Mouse (Mus musculus) frontal cortex, postnatal 10 days (tissue): ENCODE measurements around the gene Frem3.
A peak's percentile ranks its signal among the peaks of the same experiment; 100 is the strongest.

Experiments
- DNase-seq, 2 experiments: peaks; one replicate each; pipeline ENCODE4 v3.0.0; 2022; ENCODE audit warnings: low spot score in 2 of 2, mixed read lengths in 1 of 2

Frem3 gene

DNA sequence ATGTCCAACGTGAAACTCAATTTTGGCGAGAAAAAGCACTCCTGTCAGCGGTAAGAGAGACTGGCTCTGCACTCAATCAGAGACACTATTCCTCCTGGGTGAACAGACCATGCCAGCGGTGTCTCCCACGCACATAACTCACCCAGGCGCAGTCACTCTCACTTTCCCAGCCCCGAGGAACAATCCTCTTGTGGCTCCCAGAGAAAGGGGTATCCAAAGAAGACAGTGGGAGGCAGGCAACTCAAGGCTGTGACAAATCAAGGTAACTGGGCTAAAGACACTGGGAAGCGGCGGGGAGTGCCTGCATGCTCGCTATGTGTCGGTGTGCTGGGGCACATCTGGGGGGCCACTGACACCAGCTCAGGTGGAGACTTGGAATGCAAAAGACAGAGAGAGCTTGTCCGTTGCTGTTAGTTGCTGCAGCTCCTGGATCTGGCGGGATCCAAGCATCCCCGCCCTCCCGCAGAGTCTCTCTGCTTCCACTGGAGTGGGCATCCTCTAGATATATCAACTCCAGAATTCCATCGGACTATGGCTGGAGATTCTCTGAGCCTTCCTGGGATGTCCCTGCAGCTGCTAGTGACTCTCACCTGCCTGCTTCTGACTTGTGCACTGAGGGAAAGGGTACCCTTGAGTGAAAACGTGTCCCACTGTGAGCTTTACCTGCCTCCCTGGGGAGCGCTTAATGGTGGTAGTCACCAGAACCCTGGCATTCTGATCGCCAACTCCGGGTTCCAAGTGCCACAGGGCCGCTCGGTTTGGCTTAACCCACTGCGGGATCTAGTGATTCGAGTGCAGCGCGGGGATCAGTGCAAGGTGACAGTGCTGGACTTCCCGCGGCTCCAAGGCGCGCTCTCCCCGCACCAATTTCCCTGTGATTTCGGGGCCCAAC lies at the start of gene Frem3:
TSS of gene Frem3 (plus strand) at position 532 of the 892 bp plus-strand sequence.
- DNase-seq, result no peak

DNA sequence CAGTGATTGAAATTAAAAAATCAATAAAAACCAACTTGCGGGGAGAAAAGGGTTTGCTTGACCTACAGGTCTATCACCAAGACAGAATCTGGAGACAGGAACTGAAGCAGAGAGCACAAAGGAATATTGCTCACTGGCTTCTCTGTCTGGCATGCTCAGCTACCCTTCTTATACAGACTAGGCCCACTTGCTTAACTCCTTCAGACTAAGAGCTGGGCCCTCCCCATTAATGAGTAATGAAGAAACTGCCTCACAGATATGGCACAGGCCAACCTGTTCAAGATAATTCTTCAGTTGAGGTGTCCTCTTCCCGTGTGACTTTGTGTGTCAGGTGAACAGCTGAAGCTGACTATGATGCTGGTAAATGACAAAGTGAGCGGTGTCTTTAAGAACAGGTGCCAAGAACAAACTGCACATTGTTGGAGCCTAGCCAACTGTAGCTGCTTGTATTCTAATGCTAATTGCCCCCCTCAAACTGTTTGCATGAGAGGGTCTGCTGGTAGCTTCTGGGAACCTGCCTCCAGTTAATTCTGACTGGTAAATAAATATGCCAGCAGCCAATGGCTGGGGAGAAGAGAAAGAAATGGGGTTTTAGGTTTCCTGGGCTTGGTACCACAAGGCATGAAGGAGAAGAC lies 46.6 kb upstream of the Frem3 start:
- no peak for DNase-seq

DNA sequence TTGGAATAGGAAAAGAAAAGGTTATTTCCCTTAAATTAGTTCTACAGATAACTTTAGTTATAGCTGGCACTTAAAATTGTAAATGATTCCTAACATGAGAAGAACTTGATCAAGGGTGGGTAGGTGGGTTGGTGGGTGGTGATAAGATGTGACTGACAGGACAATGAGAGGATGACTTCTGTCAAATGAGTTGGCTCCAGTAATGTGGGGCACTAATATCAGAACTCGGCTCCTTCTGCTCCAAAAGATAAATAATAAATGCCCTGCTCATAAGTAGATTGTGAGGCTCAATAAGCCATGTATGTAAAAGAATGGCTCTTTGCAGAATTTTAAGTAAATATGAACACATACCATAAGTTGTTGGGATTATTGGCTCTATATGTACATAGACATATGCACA lies 43.4 kb upstream of the Frem3 start:
- DNase-seq, result no peak

DNA sequence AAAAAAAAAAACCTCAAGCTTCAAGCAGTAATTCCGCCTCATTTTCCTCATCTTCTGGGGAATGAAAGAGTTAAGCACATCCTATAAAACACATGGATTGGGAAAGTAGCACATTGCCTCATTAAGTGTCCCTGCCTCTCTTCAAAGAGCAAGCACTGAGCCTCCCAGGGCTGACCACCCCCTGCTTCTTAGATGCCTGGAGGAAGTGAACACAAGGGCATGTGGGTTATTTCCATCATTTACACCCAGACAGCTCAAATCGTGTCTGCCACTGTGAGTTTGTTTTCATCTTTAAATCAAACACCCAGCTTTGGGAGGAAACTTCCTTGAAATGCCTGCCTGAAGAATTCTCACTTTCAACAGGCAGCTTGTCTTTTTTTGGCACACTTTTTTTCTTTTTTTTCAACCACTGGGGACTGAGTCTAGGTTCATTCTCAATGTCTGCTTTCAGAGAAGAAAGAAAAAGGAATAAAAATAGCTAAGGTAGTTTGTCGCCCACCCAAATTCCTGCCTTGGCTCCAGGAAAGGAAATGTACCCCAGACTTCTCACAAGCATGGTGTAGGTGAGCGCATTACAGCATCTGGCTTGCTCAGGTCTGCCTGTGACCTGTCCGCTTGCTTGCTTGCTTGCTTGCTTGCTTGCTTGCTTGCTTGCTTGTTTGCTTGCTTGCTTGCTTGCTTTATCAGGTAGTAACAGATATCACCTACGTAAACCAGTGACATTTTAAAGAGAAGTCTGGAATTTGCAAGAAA lies 42.5 kb upstream of the Frem3 start:
- no peak for DNase-seq

DNA sequence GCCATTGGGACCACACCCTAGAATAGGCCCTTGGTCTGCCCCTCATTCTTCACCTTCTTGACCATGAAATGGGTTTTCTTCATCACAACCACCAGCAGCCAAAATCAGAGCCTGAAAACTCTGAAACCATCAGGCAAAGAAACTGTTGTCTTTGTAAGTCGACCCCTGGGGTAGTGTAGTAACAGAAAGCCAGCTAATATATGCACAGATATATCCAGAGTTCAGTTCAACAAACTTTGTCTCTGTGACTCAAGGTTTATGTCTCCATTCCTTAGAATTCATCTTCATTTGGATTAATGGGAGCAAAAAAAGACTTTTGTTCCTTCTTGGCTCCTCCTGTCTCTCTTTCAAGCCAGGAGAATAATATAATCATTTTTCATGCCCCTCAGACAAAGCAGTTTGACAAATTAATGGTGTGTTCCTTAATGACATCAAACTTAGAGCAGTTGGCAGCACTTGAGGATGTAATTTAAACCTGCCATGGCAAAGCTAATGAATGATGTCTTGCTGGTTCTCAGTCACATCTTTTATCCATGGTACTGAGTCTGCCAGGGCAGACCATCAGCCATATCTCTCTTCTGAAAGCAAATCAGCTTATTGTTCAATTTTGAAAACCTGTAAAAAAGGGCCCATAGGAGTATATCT lies 38.3 kb upstream of the Frem3 start:
- no peak for DNase-seq

DNA sequence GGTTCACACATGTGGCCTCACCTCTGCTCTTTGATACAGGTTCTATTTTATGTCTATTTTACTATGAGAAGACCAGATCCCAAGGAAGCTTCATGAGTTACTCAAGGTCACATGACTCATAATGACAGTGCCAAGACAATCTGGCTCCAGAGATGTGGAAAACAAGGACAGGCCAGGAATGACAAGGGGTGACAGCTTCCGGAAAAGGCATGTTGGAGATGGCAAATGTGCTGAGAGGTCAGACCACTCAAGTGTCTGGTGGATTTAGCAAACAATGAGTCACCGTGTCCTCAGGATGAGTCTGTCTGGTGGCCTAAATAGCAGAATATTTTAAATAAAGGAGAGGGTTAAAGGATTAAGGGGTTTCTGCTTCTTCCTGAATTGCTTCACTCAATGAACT lies 33.8 kb upstream of the Frem3 start:
- DNase-seq, result no peak

DNA sequence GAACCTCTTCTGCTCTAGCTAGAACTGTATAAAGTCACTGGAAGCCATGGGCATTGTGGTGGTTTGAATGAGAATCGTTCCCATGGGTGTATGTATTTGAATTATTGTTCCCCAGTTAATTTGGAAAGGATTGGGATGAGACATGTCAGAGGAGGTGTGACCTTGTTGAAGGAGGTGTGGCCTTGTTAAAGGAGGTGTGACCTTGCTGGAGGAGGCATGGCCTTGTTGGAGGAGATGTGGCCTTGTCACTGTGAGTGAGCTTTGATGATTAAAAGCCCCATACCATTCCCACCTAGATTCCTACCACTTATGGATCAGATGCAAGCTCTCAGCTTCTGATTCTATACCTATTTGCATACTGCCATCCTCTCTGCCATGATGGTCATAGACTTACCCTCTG lies 31.8 kb upstream of the Frem3 start:
- DNase-seq, result no peak

DNA sequence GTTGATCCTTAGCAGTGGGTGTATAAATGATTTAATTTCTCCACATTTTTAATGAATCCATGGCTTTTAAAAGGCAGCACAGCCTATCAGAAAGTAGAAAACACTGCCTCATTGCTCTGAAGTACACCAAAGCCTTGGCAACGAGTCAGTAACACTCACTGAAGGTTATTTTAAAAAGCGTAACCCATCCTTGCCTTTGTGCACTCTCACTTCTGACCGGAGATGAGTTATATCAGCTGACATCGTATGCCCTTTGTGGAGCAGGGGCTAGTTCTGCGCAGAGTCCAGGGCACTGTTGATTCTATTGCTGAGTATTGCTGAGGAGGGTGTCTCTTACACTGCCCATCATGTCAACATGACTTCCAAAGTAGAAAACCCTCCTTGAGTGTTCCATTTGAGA lies 18.3 kb upstream of the Frem3 start:
- no peak for DNase-seq

DNA sequence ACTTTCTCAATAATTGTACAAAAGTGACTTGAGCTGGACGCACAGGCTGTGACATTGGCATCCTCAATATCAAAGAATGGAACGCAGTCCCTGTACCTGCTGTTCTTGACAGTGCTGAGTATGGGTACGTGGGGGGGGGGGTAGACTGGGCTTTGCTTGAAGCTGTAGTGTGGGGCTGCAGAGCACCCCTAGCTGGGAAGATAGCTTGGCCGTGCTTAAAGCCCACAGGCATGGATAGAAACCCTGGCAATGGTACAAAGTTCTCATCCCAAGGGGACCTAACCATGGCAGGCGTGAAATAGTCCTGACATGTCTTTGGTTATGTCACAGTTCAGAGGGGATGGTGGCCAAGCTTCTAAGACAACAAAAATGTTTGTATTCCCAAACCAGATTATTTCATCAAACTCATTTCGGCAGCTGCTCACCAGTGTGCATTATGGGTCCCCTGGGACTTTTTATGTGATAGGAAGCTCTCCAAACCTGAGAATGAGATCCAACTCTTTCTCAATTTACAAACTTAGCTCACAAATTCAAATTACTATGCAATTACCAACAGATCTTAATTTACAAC lies 10.2 kb upstream of the Frem3 start:
- no peak for DNase-seq

DNA sequence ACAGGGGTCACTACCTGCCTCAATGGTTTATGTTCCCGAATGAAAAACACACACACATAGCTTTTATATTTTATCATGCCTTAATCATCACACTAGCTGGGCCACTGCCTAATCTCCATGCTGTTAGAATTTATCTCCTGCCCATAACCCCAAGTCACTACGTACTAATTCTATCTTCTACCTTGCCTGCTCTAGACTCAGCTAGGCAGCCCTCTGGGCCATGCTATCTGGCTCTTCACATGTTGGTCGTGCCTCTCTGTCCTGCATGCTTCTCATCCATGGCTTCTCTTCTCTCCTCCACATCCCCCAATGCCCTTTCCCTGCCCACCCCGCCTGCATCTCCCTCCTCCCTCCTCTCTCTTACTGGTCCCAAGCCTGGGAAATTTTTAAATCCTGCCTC lies 9.0 kb upstream of the Frem3 start:
- no peak for DNase-seq

DNA sequence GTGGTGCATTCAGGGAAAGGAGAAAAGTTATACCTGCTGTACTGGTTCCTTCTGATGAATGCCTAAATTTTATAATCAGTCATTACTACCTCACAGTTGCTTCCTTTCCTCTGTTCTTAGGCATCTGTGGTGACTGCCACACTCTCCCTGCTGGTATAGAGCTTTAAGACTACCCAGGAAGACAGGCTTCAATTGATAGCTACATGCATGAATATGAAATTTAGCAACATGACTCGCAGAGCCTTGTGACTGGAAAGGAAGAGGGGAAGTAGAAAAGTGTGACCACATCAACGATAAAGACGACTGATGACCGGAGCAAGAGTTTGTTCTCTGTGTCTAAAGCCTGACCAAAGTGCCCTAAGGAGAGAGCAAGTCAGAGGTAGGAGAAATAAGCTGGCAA lies 3.8 kb upstream of the Frem3 start:
- DNase-seq, result no peak

DNA sequence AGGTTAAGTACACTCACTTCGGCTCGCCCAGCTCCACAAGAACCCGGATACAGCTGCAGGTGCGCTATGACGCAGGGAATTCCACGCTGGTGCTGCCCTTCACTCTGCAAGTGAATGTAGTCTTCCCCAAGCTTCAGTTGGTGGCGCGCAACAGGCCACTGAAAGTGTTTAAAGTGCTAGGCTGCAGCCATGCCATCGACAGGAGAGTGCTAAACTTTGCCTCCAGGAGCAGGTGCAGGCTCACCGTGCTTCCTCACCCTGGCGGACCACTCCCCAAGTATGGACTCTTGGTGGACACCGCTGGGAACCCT lies 516 bp downstream of the Frem3 start:
- DNase-seq, result peak in 1 of 2 experiments; percentile 9

DNA sequence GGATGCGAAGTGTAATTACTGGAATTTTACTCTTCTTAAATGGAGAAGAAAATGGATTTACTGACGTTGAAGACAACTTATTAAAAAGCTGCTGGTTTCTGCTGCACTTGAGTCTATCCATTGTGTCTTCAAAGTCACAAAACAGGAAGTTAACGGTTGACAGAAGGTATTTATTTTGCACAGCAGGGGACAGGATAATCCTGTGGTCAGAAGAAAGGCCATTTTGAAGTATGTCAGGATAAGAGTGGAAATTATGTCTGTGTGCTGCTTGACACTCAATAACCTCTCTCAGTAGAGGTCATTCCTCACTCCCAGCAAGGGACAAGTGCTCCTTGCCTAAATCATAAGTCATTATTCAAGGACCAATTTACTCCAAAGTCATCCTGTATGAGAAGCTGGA lies 8.9 kb downstream of the Frem3 start:
- DNase-seq, result no peak

DNA sequence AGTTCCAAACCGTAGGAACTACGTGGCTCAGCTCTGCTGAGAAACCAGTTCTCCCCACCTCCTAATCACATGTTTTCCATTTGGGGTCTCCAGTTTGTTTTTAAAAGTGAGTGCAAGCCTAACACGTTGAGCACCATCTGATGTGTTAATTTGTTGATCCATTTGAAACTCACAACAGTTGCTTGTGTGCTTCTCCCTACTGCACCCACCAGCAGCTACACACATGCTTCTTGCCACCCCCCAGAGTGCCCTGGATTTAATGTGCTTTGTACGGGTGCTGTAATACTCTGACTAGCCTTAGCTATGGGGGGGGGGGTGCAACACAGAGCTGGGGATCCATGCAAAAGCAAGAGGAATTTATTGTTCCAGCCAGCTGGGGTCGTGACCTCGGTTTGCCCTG lies 36.5 kb downstream of the Frem3 start:
- no peak for DNase-seq

DNA sequence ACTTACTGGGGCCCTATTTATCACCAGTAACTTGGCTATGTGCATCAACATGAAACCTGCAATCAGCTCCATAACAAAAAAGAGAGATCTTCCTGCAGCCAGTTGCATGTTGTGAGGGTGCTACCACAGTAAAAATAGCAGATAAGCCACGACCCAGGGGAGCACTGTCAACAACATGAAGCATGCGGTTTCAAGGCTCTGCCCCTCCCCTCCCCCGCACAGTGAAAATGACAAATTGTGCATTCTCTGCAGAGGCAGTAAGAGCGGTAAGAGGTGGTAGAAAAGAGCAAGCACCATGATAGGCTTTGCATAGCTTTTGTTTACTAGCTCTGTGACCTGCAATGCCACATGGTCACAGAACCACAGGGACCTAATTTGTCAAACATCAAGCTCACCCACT lies 46.8 kb downstream of the Frem3 start:
- DNase-seq, result no peak

DNA sequence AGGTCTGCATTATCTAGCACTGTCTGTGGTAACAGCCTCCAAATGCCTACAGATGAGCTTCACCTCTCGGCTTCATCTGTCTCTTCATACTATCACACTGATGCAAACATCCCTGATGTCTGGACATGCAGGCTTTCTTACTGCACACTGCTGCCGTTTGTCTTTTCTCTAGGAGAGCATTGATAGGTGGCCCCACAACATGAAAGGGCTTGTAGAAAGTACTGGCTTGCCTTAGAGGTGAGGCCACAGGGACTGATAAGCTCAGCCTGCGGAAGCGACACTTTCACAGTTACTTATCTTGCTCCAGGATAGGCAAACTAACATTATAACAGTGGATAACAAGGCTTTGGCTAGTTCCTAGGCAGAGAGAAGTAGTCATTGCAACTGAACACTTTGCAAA lies 50.2 kb downstream of the Frem3 start:
- no peak for DNase-seq

DNA sequence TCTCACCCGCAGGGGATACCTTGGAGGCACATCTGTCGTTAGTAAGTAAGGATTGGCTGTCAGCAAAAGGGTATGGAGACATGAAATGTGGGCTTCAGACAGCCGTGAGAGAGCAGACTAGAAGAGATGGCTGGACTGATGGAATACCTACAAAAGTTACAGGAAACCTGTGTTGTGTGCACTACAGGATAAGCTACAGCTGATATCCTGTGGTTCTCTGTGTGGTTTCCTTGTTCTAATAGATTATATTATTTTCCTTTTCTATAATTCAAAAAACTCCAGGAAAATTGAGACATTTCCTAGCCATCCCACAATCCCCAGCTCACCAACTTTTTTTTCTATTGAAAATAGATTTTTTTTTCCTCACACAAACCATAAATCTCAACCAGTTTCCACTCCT lies 52.6 kb downstream of the Frem3 start:
- DNase-seq, result no peak

DNA sequence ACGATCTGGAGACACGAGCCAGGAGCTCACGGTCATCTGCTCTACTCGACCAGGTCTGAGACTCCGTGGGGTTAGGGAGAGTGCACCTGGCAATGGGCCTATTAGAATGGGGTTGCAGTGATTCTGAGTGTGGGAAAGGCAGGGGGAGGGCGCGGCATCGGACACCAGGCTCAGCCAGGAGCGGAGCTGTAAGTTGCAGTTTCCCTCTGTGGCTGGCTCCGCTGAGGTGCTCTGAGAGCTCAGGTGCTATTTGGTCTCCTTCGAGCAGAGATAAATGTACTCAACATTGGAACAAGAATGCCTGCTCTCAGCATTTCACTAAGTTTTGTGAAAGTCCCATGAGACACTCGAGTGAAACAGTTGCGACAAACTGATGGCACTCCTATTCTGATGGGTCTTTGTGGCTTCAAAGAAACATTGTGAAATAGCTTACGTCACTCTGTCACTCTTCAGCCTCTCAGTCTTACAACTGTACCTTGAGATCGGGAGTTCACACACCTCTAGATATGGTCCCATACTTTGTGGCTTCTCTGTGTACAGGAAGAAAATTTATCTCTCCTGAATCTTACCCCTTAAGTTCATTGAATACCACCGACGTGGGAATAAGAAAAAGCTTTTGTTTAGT lies 58.5 kb downstream of the Frem3 start:
- no peak for DNase-seq

DNA sequence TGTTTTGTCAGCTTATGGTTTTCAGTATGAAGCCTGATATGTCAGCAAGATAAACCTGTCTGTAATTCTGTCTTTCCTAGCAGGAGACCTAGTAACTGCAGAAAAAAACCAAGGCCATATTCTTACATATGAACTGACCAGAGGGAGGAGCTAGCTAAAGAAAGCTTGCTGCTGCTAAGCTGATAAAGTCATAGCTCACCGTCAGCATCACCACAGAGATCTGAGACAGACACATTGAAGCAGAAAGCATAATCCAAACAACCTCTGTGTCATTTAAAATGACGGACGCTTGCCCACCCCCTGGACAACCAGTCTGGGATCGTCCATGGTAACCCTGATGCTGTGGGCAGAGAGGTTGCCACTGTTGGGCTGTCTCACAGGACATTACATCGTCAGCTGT lies 71.7 kb downstream of the Frem3 start:
- DNase-seq, result no peak

DNA sequence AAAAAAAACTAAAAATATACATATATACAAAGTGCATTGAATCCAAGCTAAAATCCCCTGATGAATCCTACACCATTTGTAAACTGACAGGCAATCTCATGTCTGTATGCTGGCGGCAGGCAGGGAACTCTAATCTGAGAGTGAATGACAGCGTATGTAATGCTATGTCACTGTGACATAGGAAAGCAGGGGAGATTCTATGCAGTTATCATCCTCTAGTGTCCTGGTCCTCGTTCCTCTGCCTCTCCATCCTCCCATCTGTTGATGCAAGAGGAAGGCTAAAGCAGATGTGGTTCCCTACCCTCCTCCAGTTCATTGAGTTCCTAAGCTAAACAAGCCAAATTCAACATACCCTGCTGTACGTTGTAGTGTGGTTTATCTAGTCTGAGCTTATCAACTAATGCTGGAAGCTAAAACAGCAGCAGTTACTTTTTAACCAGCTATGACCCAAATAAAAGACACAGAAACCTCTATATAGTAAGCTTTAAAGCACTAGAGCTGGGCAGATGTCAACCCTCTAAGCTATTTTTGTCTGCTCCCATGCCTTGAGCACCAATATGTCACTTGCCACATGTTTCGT lies 73.0 kb downstream of the Frem3 start:
- no peak for DNase-seq

DNA sequence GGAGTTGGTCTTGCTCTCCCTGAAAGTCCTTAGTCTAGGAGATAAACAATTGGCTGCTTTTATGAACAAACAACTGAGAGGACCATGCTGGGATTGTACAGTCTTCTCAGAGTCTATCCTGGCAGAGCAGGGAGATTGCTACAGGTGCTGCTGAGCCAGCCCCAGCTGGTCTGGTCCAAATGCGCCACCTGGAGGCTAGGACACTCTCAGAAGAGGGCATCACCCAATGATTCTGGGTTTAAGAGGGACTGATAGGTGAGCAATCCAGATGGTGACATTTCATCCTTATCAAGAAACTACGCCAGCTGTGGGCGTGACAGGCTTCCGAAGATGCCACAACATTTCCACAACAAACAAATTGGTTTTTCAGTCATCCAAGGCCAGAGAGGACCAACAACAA lies 77.3 kb downstream of the Frem3 start:
- DNase-seq, result peak in 1 of 2 experiments; percentile 46
